Mouse (Mus musculus) inflammation-experienced regulatory T-cells, adult 6 months (primary cell): ENCODE results near the gene Ddx55. TPM values are rescaled to one million over a fixed set of nuclear protein-coding genes. Genes with fewer than 3 reads are reported as not detected.
"Not testable (repeated sequence)": the region's sequence is repeated elsewhere in the genome, so short reads cannot be mapped to it uniquely, and the experiment has no call there.

Experiments
- ATAC-seq: one replicate; pipeline ENCODE4 v1.8.0; 2017
- polyA plus RNA-seq, 3 experiments: library from polyadenylated mRNA; unstranded; fragments of 100-300 nt; shearing (Covaris generic); gene quantifications; one replicate each; pipeline ENCODE4 v1.2.1; 2017

Gene Ddx55
- polyA plus RNA-seq, 3 experiments from 2014 or later = 14.7 to 22.6 (median 20.1) TPM

DNA sequence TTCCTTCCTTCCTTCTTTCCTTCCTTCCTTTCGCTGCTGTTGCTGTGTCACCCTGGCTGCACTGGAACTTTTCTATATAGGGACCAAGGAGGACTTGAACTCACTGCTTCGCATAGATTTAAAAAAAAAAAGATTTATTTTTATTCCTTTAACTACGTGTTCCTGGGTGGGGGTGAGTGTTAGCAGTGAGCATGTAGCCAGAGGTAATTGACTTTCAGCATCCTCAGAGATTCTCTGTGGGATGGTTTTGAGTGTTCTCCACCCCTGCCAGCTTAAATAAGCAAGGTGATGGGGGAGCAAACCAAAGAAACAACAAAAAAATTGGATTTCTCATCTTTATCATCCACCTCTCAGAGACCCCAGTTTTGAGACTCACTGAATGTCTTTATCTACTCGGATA lies 12.8 kb upstream of the Ddx55 start:
- ATAC-seq = no peak

DNA sequence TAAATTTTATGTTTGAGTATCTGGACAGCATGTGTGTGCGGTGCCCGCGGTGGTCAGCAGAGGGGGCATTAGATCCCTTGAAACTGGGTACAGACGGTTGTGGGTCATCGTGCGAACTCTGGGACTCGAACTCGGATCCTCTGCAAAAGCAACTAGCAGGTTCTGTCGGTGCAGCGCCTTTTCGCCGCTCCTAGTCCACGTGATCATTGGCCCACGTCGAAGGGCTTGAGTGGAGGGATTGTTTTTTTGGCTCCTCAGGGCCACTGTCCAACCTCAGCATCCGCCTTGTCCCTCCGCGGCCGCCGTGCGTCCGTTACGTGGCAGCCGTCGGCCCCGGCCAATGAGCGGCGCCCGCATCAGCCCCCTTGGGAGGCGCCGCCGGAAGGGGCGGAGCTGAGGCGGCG lies 12.3 kb upstream of the Ddx55 start, which contains the start of gene Tmed2:
Tmed2 (plus strand) TSS at position 313 of the 404 bp plus-strand sequence.
- ATAC-seq = peak; percentile 91

DNA sequence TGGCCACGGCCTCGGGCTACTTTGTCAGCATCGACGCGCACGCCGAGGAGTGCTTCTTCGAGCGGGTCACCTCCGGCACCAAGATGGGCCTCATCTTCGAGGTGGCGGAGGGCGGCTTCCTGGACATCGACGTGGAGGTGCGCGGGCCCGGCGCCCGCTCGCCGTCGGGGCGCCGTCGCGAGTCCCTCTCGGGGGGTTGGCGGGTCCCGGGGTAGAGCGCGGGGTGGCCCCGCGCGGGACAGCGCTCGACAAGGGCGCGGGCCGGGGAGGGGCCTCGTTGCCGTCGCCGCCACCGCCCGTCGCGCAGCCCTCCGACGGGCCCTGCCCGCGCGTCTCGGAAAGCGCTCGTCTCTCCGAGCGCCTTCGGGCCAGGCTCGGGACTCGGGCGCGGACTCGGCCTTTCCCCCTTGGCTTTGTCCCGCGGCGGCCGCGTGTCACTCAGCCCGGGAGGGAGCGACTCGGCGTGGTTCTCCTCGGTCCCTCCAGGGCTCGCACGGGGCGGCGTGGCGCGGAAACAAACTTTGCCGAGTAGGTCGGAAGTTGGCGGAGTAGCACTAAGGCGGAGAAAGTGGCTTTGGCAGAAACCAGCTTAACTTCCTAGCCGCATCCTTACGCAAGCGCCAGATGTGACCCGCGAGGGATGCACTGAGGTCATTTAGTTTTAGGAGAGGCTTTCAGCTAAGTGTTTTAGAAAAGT lies 11.6 kb upstream of the Ddx55 start:
- peak; percentile 45 for ATAC-seq

GRCm38 (mm10) chr5:124541602-124541973 lies 11.1 kb upstream of the Ddx55 start:
- ATAC-seq = no peak

DNA sequence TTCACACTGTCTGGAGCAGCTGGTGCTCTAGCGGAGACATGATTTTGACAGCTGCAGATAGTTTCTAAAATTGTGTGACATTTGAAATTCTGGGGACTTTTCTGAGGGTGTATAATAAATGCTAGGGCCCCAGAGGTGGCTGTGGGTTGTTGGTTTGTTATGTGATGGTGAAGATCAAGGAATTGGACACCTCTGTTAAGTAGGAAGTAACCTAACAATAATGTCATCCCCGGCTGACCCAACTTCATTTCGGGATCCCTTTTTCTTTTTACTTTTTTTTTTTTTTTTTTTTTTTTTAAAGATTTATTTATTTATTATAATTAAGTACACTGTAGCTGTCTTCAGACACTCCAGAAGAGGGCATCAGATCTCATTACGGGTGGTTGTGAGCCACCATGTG lies 1.9 kb upstream of the Ddx55 start:
- ATAC-seq = not testable (repeated sequence)

DNA sequence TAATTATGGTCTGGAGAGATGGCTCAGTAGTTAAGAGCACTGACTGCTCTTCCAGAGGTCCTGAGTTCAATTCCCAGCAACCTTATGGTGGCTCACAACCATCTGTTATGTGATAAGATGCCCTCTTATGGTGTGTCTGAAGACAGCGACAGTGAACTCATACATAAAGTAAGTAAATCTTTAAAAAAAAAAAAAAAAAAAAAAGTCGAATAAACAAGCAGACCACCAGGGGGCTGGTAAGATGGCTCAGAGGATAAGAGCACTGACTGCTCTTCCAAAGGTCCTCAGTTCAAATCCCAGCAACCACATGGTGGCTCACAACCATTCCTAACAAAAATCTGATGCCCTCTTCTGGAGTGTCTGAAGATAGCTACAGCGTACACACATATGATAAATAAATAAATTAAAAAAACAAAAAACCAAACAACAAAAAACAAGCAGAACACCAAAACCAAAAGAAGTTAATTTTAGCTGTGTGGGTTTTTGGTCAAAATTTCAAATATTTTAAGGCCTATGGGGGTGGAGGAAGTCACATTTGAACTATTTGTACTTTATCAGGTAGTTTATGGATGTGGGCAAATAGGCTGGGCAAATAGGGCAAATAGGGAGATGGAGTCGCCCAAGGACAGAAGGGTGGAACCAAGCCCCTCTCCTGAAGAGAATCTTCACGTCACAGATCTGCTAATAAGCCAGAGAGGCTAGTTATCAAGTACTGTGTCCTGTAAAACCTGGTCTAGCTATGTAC lies 1.1 kb upstream of the Ddx55 start:
- ATAC-seq = not testable (repeated sequence)

DNA sequence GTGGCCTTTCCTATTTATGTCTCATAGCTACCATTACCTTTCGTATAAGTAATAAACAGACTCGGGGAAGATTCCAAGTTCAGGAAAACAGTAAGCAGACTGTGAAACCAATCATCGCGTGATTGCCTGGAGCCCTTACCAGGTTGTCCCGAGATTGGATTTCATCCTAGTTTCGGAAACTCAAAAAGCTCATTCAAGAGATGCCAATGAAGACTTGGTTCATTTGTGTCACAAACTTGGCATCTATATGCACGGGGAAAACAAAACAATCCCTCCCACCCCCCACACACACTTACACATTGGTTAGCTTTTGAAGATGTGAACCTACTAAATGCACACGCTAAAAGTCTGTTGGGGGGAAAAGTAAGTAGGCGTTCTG lies 581 bp upstream of the Ddx55 start:
- no peak for ATAC-seq

GRCm38 (mm10) chr5:124553607-124554006 lies 943 bp downstream of the Ddx55 start:
- no peak for ATAC-seq

GRCm38 (mm10) chr5:124555145-124555544 lies 2.5 kb downstream of the Ddx55 start:
- ATAC-seq = no peak

DNA sequence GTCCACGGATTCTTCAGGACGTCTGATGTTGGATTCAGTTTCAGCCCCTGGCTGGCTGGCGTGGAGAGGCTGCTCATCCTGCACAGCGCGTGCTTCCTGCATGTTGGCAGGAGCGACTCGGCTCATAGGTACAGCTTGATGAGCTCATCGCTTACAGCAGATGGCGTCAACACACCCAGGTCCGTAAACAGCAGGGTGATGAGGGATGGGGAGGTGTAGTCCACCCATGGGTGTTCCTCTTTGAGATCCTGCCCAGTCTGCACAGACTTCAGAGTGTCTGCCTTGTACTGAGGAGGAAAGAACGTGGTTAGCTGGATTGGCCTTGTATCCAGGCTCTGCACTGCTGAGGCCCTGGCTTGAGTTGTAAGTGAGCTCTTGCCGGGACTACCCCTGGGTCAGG lies 18.4 kb downstream of the Ddx55 start:
- ATAC-seq = no peak

DNA sequence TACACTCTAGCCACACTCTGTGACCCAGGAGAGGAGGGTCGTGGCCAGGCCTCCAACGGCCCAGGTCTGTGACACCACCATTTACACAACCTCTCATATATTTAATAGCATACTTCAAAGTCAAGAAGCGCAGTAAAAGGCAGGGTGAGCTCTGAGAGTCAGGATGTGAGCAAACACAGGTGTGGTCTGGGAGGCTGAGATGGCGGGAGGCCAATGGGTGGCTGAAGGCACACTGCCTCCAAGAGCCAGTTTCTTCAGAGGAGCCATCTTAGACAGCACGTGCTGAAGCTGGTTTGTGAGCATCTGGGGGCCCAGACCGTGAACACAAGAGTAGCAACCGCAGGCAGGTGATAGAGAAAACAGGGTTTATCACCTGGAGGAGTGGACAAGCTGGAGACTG lies 22.8 kb downstream of the Ddx55 start:
- ATAC-seq = no peak

GRCm38 (mm10) chr5:124578633-124579317 lies 26.1 kb downstream of the Ddx55 start, which contains the start of the genes Eif2b1 and Gtf2h3:
Gene Eif2b1, minus strand, starts transcription at chr5:124579131.
Gene Gtf2h3, plus strand, starts transcription at chr5:124579140.
- ATAC-seq = peak; percentile 94

DNA sequence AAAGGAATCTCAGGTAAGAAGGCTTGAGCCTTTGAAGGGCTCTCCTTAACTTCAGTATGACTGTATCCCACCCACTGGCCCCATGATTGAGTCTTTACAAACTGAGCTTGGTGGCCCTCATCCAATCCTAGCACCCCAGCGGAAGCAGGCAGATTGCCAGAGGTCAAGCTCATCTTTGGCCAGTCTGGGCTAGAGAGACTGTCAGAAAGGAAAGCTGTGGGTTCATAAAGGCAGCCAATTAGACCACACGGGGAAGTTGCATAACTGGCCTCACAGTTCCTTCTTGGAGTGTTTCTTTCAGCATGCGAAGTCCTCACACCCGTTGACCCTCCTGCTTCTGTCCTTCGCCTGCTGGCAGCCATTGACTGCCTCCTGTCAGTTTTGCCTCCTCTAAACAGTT lies 29.9 kb downstream of the Ddx55 start:
- no peak for ATAC-seq

DNA sequence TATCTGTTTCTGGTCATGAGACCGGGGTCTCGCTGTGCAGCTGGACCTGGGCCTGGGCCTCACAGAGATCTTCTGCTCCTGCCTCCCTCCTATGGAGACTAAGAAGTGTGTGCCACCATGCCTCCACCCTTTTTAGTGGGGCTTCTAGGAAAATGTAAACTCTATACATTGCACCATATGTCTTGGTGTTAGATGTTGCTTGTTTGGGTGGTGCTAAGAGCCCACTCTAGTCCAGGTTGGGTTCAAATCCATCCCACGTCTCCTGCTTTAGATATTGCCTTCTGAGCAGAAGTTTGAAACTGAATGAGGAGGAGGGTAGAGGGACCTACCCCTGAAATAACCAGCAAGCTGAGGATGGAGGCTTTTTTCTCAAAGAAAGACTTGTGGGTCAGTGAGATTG lies 40.1 kb downstream of the Ddx55 start:
- ATAC-seq = no peak

DNA sequence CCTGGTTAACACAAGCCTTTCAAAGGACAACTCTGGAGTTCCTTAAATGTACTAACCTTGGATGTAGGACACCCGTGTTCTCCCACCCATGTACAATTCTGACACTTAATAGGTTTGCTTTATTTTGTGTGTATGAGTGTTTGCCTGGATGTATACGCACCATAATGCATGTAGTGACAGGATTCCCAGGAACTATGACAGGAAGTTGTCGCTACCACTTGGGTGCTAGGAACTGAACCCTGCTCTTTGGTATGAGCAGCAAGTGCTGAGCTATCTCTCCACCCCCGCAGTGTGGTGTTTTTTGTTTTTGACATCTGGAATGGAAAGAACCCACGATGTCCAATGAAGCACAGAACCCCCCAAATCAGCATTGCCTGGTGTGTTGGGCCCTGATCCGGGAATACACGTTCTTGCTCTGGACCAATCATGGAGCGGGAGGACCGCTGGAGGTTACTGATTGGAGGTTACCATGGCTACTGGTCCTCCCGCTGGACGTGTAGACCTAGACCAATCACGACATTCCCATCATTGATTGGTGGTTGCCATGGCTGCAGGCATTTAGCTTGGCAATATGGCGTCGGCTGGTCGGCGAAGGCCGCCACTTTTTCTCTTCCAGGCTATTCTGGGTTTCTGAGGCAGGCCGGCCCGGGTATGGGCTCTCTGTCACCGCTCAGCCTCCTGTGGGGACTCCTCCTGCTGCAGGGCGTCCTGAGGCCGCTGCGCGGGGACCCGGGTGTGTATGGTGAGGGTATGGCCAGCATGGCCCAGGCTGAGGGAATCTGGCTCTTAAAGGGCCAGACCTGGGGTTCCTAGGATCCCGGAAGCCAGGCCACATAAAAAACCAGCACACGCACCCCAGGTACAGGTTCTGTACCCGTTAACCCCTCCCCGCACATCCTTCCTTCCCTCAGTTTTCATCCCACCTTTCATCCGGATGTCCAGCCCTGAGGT lies 45.8 kb downstream of the Ddx55 start:
- ATAC-seq = peak; percentile 92

- ATAC-seq = not testable (repeated sequence)
These were observed 47.1 kb downstream of the Ddx55 start for GRCm38 (mm10) chr5:124599726-124600125.

DNA sequence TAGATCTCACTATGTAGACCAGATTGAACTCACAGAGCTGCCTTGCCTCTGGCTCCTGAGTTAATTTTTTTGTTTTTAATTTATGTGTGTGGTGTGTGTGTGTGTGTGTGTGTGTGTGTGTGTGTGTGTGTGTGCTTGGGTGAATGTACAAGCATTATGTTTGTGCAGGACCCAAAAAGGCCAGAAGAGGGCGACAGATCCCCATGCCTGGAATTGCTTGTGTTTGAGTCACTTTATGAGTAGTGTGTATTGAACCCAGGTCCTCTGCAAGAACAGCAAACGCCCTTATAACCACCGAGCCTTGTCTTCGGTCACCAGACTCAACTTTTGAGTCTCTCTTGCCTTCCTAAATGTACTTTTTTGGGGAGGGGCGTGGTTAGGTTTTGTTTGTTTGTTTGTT lies 49.7 kb downstream of the Ddx55 start:
- no peak for ATAC-seq

DNA sequence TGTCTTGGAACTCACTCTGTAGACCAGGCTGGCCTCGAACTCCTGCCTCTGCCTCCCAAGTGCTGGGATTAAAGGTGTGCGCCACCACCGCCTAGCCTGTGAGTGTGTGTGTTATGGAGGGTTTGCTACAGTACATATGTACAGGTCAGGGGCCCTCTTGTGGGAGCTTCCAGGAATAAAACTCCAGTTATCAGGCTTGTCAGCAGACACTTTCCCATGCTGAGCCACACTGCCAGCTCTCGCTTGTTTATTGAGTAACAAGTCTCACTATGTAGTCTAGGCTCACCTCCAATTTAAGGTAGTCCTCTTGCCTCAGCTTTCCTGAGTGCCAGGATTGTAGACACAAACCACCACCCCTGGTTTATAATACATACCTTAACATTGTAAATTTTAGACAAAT lies 51.6 kb downstream of the Ddx55 start:
- no peak for ATAC-seq

GRCm38 (mm10) chr5:124605041-124605622 lies 52.5 kb downstream of the Ddx55 start:
- no peak for ATAC-seq

GRCm38 (mm10) chr5:124610965-124611364 lies 58.3 kb downstream of the Ddx55 start:
- no peak for ATAC-seq

GRCm38 (mm10) chr5:124614709-124615108 lies 62.0 kb downstream of the Ddx55 start:
- no peak for ATAC-seq

DNA sequence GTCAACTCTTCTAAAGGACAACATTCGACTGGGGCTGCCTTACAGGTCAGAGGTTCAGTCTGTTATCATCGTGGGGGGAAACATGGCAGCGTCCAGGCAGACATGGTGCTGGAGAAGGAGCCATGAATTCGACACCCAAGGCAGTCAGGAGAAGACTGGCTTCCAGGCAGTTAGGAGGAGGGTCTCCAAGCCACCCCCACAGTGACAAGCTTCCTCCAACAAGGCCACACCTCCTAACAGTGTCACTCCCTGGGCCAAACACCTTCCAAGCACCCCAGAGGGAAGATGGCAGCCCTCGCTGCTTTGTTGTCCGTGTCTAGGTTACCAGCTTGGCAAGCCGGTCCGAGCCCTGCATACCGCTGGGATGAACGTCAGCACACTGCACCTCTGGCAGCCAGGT lies 66.0 kb downstream of the Ddx55 start:
- no peak for ATAC-seq
